Mouse (Mus musculus): ENCODE measurements around the gene Ksr2. TPM values are rescaled to one million over a fixed set of nuclear protein-coding genes. Genes with fewer than 3 reads are reported as not detected.
"Not testable (repeated sequence)": the region's sequence is repeated elsewhere in the genome, so short reads cannot be mapped to it uniquely, and the experiment has no call there.

Gene Ksr2
- not detected in 2 replicates for polyA plus RNA-seq (2011; ENCODE audit: insufficient read length, low read depth, missing spikeins)

- H3K4me1 ChIP-seq (ENCODE audit: control insufficient read depth, insufficient read depth, low read length) = no peaks in the 10 kb centered on the region
- no peak within 1 kb of the TSS for H3K27ac ChIP-seq (ENCODE audit: insufficient read depth, low read length)
- TF ChIP-seq POLR2A (IDR thresholded peaks at IDR 0.05; ENCODE audit: low read depth, low read length) (no peak), CTCF (IDR thresholded peaks at IDR 0.05; ENCODE audit: borderline replicate concordance, insufficient read depth, low read length) (no peak)
- peak within 1 kb of the TSS; percentile 25 for H3K4me3 ChIP-seq (ENCODE audit: insufficient read depth, low read length)
These were observed at the start of gene Ksr2 for GRCm38 (mm10) chr5:117413507-117414501. TSS of gene Ksr2 (plus strand) at chr5:117414000.

DNA sequence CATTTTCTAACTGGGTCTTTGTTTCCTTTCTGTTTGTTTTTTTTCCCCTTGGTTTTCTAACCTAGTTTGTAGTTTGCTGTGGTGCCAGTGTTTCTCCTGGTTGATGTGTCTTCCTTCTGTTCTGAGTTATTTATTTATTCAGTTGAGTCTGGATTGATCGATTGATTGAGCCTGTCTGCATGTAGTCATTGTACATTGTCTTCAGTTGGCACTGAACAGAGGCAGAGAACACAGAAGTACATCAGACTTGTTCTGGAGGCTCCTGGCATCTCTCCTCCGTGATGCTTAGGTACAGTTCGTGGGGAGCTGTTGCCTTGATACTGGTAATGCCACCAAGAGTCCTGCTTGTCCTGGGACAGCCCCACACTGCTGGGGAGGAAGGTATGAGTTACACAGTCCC, 49.0 kb upstream of the Ksr2 start:
- no peak overlapping the region for H3K27ac ChIP-seq (ENCODE audit: insufficient read depth, low read length)
- TF ChIP-seq CTCF (IDR thresholded peaks at IDR 0.05; ENCODE audit: borderline replicate concordance, insufficient read depth, low read length) (no peak), POLR2A (IDR thresholded peaks at IDR 0.05; ENCODE audit: low read depth, low read length) (no peak)
- H3K4me1 ChIP-seq (ENCODE audit: control insufficient read depth, insufficient read depth, low read length) = peaks cover 37% of the 10 kb centered on the region
- H3K4me3 ChIP-seq (ENCODE audit: insufficient read depth, low read length) = no peak overlapping the region

DNA sequence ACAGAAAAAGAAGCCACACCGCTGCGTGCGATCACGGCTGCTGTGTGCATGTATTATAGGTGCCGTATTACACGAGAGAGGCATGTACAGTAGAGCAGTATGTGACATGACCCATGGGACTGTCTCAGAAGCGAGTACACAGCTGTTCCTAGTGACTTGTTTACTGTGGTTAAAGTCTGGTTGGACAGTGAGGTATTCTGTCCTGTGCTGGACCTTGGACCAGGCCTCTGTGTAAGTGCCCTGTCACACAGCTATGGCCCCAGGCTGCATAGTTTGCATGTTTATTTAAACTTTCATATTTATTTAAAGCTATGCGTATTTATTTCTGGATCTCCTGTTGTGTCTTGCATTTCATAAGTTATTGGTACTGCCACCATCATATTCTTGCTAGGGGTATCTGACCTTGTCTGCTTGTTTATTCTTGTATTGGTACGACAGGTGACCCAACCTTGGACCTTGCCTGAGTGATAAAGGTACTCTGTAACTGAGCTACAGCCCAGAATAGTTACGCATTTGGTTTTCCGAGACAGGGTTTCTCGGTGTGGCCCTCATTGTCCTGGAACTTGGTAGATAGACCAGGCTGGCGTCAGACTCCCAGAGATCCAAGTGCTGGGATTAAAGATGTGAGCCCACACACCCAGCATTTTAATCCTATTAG, 47.8 kb upstream of the Ksr2 start:
- TF ChIP-seq CTCF (IDR thresholded peaks at IDR 0.05; ENCODE audit: borderline replicate concordance, insufficient read depth, low read length) = no peak
- TF ChIP-seq POLR2A (IDR thresholded peaks at IDR 0.05; ENCODE audit: low read depth, low read length) = no peak
- H3K27ac ChIP-seq (ENCODE audit: insufficient read depth, low read length) = no peak overlapping the region
- peaks cover 28% of the 10 kb centered on the region for H3K4me1 ChIP-seq (ENCODE audit: control insufficient read depth, insufficient read depth, low read length)
- no peak overlapping the region for H3K4me3 ChIP-seq (ENCODE audit: insufficient read depth, low read length)

DNA sequence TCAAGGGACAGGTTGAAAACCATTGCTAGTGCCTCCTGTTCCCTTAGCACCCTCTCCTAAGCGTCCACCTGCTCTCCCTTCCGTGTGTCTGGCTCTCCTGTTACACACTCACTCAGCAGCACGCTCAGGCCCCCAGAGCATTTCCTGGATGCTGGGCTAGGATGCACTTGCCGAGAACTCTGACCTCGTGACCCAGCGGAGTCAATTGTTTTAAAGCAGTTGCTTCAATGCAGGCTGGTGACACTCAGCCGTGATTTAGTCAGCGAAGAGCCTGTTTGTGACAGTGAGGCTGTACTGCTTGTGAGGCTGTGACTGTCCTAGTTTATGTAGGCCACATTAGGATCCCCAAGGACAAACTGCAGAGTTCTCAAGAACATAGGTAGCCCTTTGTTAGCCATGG, 46.6 kb upstream of the Ksr2 start:
- Histone ChIP-seq H3K27ac (ENCODE audit: insufficient read depth, low read length) (no peak overlapping the region), H3K4me1 (ENCODE audit: control insufficient read depth, insufficient read depth, low read length) (peaks cover 20% of the 10 kb centered on the region), H3K4me3 (ENCODE audit: insufficient read depth, low read length) (no peak overlapping the region)
- TF ChIP-seq POLR2A (IDR thresholded peaks at IDR 0.05; ENCODE audit: low read depth, low read length) (no peak), CTCF (IDR thresholded peaks at IDR 0.05; ENCODE audit: borderline replicate concordance, insufficient read depth, low read length) (no peak)

GRCm38 (mm10) chr5:117370592-117370991, 43.2 kb upstream of the Ksr2 start:
- TF ChIP-seq POLR2A (IDR thresholded peaks at IDR 0.05; ENCODE audit: low read depth, low read length) (no peak), CTCF (IDR thresholded peaks at IDR 0.05; ENCODE audit: borderline replicate concordance, insufficient read depth, low read length) (no peak)
- Histone ChIP-seq H3K4me1 (ENCODE audit: control insufficient read depth, insufficient read depth, low read length) (no peaks in the 10 kb centered on the region), H3K27ac (ENCODE audit: insufficient read depth, low read length) (no peak overlapping the region)

DNA sequence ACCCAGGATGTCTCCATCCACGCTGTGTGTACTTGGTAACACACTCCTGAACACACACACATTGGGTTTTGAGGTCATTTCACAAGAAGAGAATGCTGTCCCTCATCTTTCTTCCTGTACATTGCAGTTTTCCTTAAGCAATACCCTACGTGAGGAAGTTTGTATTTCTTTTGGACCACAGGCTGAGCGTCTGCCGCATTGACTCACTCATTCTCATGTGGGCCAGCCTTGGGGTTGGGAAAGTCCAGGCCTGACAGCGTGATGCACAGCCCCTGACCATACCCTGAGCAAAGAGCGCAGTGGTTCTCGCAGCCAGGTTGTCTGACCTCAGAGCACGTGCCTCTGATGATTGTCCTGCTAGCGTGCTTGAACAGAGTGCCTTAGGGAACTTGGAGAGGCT, 40.4 kb upstream of the Ksr2 start:
- Histone ChIP-seq H3K27ac (ENCODE audit: insufficient read depth, low read length) (no peak overlapping the region), H3K4me1 (ENCODE audit: control insufficient read depth, insufficient read depth, low read length) (no peaks in the 10 kb centered on the region), H3K4me3 (ENCODE audit: insufficient read depth, low read length) (no peak overlapping the region)
- TF ChIP-seq POLR2A (IDR thresholded peaks at IDR 0.05; ENCODE audit: low read depth, low read length) (no peak), CTCF (IDR thresholded peaks at IDR 0.05; ENCODE audit: borderline replicate concordance, insufficient read depth, low read length) (no peak)

More at GRCm38 (mm10) chr5:117370592-117370991, 43.2 kb upstream of the Ksr2 start:
- H3K4me3 ChIP-seq (ENCODE audit: insufficient read depth, low read length) = no peak overlapping the region

DNA sequence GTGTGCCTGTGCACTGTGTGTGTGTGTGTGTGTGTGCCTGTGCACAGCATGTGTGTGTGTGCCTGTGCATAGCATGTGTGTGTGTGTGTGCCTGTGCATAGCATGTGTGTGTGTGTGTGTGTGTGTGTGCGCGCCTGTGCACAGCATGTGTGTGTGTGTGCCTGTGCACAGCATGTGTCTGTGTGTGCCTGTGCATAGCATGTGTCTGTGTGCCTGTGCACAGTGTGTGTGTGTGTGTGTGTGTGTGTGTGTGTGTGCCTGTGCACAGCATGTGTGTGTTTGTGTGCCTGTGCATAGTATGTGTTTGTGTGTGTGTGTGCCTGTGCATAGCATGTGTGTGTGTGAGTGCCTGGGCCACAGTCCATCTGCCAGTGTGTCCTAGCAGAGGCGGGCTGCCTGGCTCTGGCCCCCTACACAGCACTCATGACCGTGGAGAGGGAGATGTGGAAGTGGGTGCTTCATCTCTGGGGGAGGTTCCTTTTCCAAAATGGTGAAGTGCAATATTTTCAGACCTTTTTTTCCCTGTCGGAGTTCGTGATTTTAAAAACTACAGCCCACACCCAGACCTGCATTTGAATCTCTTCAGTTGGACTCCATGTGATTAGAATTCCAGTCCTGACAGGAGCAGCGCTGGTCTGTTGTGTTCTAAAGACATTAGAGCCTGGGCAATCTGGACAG, 39.3 kb upstream of the Ksr2 start:
- TF ChIP-seq POLR2A (IDR thresholded peaks at IDR 0.05; ENCODE audit: low read depth, low read length) = no peak
- peak; percentile 3; the same call in 1 of the 2 replicates for TF ChIP-seq CTCF (IDR thresholded peaks at IDR 0.05; ENCODE audit: borderline replicate concordance, insufficient read depth, low read length)
- Histone ChIP-seq H3K27ac (ENCODE audit: insufficient read depth, low read length) (no peak overlapping the region), H3K4me1 (ENCODE audit: control insufficient read depth, insufficient read depth, low read length) (no peaks in the 10 kb centered on the region)

DNA sequence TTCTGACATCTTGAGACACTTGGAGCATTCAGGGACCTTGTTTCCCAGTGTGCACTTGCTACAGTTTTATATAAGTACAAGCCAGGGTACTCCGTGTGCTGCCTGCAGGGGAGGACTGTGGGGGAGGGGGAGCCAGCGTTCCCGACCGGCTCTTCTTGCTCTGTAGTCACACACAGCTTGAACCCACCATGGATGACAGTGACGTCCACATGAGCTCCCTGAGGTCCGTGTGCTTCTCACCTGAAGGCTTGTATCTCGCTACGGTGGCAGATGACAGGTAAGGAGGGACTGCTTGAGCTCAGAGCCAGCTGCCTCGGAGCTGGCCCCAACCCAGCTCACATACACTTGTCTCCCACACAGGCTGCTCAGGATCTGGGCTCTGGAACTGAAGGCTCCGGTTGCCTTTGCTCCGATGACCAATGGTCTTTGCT, 37.5 kb upstream of the Ksr2 start:
- Histone ChIP-seq H3K4me1 (ENCODE audit: control insufficient read depth, insufficient read depth, low read length) (no peaks in the 10 kb centered on the region), H3K4me3 (ENCODE audit: insufficient read depth, low read length) (no peak overlapping the region), H3K27ac (ENCODE audit: insufficient read depth, low read length) (no peak overlapping the region)
- TF ChIP-seq POLR2A (IDR thresholded peaks at IDR 0.05; ENCODE audit: low read depth, low read length) = no peak
- no peak for TF ChIP-seq CTCF (IDR thresholded peaks at IDR 0.05; ENCODE audit: borderline replicate concordance, insufficient read depth, low read length)

More for the DNA sequence above, 39.3 kb upstream of the Ksr2 start:
- no peak overlapping the region for H3K4me3 ChIP-seq (ENCODE audit: insufficient read depth, low read length)

DNA sequence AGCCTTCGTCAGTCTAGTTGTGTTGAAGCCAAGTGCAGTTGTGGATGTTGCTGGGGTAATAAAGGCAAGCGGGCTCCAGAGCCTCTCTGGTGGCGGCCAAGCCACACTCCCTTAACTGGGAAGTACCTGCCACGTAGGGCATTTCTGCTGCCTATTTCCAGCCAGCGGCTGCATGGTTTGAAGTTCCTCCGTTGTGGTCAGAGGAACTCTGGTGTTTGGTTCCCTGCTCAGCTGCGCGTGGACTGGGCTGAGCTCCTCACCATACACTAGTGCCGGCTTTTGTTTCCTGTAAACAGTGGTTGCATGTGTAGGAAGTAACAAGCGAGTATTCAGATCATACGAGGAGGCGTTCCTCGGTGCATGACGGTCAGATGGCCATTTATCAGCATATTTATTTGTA, 36.1 kb upstream of the Ksr2 start:
- not testable (repeated sequence) for H3K27ac ChIP-seq (ENCODE audit: insufficient read depth, low read length); H3K4me3 ChIP-seq (ENCODE audit: insufficient read depth, low read length); H3K4me1 ChIP-seq (ENCODE audit: control insufficient read depth, insufficient read depth, low read length)
